Mouse (Mus musculus) thymus, adult 18-20 months (tissue): ENCODE data around the gene Mapk14.

ENCODE experiments used
- DNase-seq, 2 experiments: peaks; one replicate each; pipeline ENCODE4 v3.0.0; 2022; ENCODE audit warnings: mixed read lengths in 2 of 2

The Mapk14 gene

DNA sequence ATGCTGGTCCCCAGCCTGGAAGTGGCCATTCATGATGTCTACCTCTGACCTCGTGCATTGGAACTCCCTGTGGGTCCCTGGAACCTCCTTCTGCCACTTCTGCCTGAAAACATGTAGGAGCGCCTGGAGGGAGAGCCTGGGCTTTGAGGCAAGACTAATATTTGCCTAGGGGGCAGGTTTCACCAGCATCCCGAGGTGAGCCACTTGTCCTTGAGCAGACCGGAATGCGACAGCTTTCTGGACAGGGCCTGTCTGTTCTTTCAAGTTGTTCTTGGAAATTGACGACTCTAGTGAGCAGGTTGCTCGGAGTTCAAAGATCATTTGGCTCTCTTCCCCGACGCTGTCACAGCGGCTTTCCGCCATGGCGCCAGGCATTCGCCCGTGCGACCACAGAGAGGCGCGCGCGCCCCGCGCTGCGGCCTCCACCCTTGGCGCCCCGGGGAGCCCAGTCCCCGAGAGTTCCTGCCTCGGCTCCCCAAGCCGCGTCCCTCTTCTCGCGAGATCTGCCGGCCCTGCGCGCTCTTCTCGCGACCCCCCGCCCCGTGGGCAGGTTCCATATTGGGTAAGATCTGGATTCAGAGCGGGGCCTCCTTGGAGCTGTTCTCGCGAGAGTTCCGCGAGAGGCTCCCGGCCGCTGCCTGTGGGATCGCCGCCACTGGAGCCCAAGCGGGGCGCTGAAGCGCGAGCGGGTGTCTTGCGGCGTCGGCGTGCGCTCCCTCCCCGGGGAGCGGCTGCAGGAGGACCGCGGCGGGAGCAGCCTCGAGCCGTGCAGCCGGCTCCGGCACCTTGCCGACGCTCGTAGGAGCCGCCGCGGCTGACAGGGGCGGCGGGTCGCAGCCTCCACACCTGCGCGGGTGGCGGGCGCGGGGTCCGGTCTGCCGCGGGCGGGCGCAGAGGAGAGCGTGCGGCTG is at the start of gene Mapk14:
Gene Mapk14 (plus strand): TSS at position 554 of the 911 bp plus-strand sequence.
- peak; percentile 100 for DNase-seq

DNA sequence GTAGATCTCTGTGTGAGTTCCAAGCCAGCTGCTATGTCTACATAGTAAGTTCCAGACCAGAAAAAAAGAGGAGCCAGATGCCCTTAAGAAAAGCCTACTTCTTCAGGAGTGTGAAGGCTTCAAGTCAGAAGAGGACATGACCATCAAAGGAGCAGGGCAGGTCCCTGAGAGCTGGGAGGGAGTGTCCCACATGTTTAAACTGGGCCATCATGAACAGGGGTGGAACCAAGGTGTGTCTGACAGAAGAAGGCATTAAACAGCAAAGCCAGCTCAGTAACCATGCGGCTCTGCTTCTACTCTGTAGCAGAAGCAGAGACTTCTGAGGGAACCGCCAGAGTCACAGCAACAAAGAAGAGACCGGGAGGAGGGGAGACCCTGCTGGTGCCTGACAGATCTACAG is 47.4 kb upstream of the Mapk14 start:
- DNase-seq = no peak

DNA sequence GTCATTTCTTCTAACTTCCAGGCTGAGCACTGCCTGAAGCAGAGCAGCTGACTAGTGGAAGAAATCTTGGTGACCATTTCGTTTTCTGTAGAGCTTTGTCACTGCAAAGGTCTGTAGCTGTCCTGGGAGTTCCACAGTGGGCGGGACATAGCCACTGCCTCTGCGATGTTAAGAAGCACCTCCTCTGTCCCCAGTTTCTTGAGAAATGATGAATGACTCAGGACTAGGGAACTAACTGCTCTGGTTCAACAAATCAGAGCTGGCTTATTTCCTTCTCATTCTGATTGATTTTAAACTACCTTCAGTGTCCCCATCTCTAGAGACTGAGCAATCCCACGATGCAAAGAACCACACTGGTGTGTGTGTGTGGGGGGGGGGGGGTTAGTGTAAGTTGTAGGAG is 47.0 kb upstream of the Mapk14 start:
- DNase-seq = no peak

DNA sequence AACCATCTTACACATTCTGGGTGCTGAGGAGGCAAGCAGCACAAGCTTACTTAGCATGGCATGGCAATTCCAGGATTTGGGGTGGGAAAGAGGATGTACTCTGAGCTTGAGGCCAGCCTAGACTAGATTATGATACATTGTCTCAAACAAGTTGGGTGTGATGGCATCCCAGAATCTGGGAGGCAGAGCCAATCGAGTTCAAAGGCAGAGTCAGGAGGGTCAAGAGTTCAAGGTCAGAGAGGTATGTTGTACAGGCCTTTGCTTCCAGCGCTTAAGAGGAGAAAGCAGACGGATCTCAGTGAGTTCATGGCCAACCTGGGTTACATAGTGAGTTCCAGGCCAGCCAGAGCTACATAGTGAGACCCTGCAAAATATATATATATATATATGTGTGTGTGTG is 44.9 kb upstream of the Mapk14 start:
- DNase-seq = no peak

DNA sequence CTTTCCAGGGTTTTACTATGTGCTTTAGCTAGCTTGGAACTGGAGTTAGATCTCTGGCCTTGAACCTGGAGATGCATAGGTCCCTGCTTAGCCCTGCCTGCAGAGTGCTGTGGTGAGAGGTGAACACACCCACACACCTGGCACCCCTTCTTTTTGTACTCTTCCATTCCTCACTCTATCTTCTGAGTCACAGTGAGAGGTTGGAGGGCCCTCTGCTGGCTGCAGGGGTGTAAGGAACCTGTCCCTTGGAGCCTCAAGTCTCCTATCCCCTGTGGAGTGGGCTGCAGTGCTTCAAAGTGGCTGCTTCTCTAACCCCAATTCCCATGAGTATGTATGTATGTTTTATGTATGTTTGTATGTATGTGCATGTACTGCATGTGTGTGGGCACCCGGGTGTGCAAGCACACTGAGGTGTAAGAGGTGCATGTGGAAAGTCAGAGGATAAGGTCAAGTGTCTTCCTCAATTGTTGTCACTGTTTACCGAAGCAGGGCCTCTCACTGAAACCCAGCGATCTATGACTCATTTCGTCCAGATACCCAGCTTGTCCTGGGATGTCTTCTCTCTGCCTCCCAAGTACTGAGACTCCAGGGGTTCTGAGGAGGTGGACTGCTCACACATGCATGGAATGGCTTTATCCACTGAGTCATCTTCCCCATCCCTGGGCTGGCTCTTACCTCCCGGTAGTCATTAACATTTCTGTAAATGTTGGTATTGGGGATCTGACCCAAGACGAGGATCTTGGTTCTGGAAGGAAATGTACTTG is 42.3 kb upstream of the Mapk14 start:
- peak; percentile 16 to 19 for DNase-seq

DNA sequence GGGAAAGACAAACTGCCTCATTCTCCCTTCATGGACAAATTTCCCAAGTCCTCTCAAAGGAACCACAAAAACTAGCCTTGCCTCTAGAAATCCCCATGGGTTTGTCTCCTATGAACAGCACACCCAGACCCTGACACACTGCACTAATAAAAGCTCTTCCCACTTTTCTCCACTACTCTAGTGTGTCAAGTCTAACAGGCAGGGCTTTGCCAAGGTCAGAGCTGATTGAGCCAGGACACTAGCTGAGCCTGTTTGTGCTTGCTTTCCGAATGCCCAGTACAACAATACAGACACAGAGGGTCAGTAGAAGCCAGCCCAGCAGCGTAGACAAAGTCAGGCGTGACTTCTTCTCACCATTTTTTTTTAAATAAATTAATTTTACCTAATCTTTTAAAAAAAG is 40.9 kb upstream of the Mapk14 start:
- no peak for DNase-seq

DNA sequence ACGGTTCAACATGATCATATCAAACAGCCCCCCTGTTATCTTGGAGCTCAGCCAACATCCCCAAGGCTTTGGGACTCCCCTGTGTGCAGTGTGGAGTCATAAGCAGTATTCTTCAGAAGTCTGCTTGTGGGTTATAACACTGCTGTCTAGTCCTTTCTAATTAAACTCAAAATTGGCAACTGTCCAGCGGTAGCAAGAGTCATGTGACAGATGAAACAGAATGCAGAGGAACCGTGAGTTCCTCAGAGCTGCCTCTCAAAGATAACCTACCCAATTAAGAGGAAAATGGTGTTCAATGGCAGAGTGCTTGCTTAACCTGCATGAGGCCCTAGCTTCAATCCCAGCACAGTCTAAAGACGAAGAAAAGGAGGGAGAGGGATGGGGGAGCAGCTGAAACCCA is 33.2 kb upstream of the Mapk14 start:
- no peak for DNase-seq

DNA sequence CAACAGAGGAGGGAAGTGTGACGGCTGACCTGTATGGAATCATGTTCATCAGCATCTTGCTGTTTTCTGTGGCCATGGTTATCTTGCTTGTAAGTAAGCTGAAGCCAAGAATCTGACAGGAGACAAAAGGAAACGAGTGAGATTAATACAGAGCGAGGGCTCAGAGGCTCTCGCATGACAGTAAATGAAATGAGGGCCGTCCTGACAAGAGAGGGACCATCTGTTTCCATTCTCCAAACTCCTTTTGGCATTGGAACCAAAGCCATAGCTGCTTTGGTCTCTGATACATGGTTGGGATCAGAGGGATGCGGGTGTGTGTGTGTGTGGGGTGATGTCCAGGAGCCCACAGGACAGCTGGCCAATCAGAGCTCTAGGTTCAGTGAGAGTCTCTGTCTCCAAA is 31.6 kb upstream of the Mapk14 start:
- DNase-seq = no peak

DNA sequence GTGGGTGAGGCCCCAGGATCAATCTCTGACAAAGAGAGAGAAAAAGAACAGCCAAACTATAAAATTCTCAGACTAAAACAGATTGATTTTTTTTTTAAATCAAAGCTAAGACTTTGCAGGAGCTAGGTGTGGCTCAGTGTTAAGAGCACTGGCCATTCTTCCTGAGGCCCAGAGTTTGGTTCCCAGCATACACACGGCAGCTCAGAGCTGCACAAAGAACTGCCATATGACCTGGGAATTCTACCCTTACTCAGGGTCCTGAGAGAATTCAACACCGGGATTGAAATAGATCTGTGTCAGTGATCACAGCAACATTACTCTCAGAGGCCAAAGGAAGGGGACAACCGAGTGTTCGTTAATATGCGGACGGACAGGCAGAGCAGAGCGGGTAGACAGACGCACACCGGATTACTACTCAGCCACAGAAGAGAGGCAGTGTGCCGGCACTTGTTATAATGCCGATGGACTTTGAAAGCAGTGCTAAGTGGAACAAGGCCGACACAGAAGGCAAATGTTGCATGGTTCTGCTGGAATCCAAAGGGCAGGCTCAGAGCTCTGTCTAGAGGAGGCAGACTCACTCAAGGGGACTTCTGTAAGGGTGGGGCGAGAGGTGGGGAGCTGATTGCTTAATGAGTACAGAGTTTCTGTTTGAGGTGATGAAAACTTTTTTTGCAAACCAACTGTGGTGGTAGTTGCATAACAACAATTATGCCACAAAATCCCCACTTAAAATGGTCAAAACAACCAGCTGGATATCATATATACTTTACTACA is 8.6 kb upstream of the Mapk14 start:
- DNase-seq = no peak

DNA sequence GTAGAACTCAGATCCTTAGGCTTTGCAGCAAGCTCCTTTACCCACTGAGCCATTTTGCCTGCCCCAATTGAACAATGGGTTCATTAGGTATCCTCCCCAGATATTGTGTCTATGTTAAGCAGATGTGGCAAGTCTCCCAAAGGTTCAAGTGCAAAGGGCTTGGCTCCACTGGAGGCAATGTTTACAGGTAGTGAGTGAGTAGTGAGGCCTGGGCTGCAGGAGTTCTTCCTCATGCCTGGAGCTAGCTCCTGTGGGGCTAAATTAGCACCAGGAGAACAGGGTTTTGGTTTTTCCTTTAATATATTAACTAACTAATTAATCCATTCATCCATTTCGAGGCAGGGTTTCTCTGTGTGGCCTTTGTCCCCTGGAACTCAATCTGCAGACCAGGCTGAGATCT is 7.5 kb upstream of the Mapk14 start:
- DNase-seq = no peak

DNA sequence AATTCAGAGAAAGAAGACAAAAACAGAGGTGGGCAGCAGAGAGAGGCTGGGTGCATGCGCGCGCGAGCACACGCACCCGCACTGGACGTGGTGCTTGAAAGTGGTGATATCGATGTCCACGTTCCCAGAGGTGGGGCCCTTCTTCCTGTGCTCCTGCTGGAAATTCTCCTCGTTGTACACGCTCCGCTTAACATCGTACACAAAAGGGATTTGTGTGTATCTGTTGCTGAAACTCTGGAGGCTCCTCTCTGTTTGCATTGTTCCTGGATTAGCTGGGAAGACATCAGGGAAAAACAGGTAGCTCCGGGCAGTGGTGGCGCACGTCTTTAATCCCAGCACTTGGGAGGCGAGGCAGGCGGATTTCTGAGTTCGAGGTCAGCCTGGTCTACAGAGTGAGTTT is 6.5 kb upstream of the Mapk14 start:
- DNase-seq = no peak

DNA sequence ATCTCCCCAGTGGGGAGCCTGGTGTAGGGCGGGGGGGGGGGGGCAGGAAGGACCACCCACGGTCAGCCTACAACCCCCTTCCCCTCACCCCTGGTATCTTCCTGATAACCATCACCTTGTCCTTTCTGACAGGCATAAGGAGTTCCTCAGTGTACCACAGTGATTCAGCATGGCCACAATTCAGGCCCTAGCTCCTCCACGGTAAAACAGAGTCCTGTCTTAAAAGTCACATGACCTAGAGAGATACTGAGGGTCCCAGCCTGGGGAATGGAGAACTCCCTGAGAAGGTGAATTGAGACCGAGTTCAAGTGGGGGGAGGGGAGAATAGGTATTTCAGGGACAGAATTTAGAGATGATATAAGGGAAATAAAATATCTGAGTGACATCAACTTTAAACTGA is 3.8 kb upstream of the Mapk14 start:
- DNase-seq = no peak

DNA sequence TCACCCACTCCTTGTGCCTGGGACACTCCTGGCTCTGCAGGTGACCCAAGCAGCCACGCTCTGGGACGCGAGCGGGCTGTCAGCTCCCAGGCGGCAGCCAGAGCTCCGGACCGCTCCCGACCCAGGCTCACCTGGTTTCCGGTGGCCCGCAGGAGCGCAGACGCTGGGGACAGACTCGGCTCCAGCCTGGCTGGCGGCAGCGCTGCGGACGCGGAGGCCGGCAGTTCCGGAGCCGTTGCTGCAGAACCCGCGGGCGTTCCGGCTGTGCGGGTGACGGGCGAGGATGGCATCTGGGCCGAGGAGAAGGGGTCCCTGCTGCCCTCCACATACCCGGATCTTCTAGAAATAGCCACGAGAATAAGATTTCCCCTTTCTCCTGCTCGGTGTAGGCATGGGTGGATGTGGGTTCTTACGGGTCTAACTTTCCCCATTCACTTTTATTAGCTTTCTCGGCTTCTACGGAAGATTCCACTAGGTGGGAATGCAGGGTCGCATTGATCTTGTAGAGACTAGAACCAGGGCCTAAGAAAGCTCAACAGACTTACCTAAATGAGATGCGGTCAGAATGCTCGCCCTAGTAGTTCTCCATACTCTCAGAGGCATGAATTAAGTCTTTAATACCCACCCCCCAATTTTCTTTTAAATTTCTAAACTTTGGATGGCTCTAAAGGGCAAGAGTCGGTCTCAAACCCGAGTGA is 1.4 kb upstream of the Mapk14 start, which contains the start of gene Slc26a8:
Gene Slc26a8 (minus strand): TSS at position 648 of the 698 bp plus-strand sequence.
- peak in 1 of 2 experiments; percentile 12 for DNase-seq

DNA sequence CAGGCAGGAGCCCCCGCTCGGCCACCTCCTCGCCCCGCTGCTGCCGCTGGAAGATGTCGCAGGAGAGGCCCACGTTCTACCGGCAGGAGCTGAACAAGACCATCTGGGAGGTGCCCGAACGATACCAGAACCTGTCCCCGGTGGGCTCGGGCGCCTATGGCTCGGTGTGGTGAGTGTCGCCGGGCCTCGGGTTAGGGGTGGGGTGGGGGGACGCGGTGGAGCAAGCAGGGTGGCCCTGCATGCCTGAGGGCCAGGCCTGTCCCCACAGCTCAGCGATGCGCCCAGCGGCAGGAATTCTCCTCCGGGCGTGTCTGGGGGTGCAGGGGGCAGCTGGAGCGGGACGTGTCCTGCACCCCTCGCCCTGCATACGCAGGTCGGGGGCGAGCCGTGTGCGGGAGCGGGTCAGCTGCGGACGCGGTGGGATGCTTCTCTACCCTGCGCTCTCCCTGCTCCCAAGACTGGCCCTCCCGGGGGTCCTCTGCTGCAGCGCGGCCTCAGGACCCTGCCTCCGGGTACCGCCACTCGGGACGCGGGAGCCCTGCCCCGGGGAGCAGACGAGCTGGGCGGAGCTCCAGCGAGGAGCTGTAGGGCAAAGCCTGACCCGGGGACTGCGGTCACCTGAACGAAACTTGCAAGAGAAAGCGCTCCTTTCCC is 685 bp downstream of the Mapk14 start:
- DNase-seq = peak; percentile 48 to 62

DNA sequence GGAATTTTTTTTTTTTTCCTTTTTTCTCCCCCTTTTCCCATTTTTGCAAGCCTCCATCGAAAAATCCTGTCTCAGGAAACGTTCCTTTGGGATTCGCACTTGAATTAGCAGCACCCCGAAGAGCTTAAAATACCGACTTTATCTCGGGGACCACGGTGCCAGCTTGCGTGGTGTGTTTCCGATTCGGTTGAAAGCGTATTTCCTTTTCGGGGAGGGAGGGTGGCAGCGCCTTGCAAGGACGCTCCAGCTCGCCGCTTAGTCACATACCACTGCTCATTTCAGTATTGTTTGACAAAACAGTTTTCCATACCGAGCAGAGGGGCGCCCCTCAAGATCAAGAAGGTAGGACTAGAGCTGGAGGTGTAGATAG is 1.2 kb downstream of the Mapk14 start:
- peak; percentile 51 to 59 for DNase-seq

DNA sequence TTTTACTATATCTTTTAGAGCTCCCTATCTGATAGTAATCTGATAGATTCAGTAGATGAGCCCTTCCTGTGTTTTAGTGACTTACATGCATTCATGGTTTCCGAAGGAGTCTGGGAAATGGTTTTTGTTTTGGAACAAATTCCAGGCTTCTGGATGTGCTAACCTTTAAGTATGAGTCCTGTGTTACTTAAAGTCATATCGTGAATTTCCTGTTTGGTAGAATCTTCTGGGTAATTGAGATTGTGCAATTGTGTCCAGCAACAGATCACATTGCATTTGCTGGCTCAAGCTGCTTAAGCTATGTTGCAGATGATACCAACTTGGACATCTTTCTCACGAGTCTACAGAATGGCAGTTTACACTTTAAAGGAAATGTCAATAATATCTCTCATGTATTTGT is 2.0 kb downstream of the Mapk14 start:
- DNase-seq = no peak

DNA sequence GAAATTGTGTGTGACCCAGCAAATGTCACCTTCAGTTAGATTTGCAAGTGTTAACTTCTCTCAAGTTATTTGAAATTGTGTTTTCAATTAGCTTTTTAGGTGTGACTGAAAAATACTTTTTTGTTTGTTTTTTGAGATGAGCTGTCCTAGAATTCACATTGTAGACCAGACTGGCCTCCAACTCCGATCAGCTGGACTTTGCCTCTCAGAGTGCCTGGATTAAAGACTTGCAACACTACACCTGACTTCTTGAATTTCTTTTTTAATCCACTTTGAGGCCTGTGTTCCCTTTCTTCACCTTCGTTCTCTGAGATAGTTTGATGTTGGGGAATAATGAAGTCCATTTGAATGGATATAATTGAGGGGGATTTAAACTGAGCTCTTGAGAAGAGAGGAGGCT is 2.9 kb downstream of the Mapk14 start:
- no peak for DNase-seq

DNA sequence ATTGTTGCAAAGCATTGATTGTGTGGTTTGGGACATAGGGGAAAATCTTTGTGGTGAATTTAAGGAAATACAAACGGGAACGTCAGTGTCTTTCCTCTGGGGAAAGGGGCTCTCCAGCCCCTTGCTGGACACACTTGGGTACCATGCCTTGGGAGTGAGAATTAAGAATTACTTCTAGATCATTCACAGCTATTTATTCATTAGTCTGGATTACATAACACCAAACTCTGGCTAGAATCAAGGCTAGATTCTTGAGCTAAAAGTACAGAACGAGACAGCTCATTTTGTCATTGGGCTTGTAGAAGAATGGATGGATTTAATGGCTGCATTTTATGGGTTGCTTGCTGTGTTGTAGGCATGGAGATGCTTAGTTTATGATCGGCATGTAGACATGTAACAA is 3.7 kb downstream of the Mapk14 start:
- no peak for DNase-seq

DNA sequence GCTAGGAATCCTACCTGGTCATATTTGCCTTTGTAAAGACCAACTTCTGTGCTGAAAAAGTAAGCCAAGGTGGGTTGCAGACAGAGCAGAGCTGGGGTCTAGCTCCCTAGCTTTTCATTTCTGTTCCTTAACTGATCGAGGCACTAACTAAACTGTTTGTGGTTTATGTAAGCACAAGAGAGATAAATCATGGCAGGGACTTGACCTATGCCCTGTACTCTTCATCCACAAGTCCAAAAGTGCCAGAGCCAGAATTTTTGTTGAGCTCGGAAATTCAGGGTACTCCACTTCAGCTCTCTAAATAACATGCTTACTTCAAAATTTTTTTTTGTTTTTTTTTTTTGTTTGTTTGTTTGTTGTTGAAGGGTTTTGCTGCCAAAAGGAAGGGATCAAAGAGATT is 5.5 kb downstream of the Mapk14 start:
- DNase-seq = no peak

DNA sequence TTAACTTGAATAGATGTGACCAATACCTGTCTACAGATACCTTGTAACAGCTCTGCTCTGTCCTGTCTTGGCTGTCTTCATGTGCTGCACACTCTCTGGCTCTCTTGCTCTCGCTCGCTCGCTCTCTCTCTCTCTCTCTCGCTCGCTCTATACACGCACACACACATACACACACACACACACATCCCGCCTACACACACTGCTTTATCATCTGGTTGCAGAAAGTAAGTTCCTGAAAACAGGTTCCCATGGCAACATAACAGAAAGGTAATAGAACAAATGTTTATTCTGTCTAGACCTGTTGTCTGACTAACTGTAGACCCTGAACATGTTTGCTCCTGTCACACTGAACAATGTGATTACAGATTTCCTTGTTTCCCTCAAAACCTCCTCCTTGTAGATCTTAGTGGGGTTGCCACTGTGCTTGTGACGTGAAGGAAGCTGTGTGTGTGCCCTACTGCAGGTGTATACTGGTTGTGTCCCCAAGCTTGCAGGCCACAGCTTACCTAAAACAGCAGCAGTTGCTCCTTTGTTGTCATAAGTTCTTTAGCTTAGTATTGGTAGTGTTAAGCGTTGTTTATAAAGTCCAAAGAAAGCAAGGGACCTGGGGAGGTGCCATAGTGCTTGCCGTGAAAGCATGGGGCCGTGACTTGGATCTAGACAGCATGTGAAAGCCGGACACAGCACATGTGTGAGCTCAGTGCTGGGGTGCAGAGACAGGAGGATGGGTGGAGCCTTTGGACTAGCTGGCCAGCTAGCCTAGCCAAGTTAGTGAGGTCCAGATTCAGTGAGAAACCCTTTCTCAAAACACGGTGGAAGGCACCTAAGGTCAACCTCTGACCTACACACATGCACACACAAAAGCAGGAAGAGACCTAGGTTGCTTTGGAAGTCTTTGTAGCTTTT is 6.4 kb downstream of the Mapk14 start:
- no peak for DNase-seq

DNA sequence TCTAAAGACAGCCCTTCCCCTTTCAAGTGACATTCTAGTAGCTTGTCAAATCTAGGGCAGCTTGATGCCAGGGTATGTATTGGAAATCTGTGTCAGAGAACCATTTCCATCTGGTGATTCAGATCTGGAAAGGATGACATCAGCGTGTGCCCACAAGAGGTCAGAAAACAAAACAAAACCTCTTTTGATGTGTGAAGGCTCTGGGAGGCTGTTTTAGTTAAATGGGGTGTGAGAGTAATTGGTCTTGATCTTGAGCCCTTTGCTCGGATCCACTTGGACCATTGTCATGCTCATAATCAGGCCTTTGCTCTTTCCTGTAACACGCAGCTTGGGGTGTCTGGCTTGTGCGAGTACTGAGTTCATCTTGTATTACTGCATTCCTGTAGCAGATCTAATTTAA is 7.1 kb downstream of the Mapk14 start:
- no peak for DNase-seq
